Mouse (Mus musculus): ENCODE measurements around the gene Cfap161.

The Cfap161 gene

GRCm38 (mm10) chr7:83794705-83795104, at the start of gene Cfap161:
Cfap161 (minus strand) TSS chr7:83794880.
- DNase-seq (ENCODE audit: low spot score) = no peak

GRCm38 (mm10) chr7:83842486-83843259, 48.0 kb upstream of the Cfap161 start:
- DNase-seq (ENCODE audit: low spot score) = no peak

GRCm38 (mm10) chr7:83840076-83840475, 45.4 kb upstream of the Cfap161 start:
- no peak for DNase-seq (ENCODE audit: low spot score)

GRCm38 (mm10) chr7:83838525-83839224, 44.0 kb upstream of the Cfap161 start:
- no peak for DNase-seq (ENCODE audit: low spot score)

GRCm38 (mm10) chr7:83829355-83829754, 34.7 kb upstream of the Cfap161 start:
- no peak for DNase-seq (ENCODE audit: low spot score)

GRCm38 (mm10) chr7:83827402-83828076, 32.9 kb upstream of the Cfap161 start:
- no peak for DNase-seq (ENCODE audit: low spot score)

- no peak for DNase-seq (ENCODE audit: low spot score)
Observed at GRCm38 (mm10) chr7:83826808-83827207, 32.1 kb upstream of the Cfap161 start.

GRCm38 (mm10) chr7:83821951-83822350, 27.3 kb upstream of the Cfap161 start:
- DNase-seq (ENCODE audit: low spot score) = no peak

GRCm38 (mm10) chr7:83816886-83817285, 22.2 kb upstream of the Cfap161 start:
- DNase-seq (ENCODE audit: low spot score) = no peak

GRCm38 (mm10) chr7:83815646-83816045, 21.0 kb upstream of the Cfap161 start:
- DNase-seq (ENCODE audit: low spot score) = no peak

GRCm38 (mm10) chr7:83813993-83814392, 19.3 kb upstream of the Cfap161 start:
- peak; percentile 11 for DNase-seq (ENCODE audit: low spot score)

GRCm38 (mm10) chr7:83813465-83813864, 18.8 kb upstream of the Cfap161 start:
- DNase-seq (ENCODE audit: low spot score) = no peak

GRCm38 (mm10) chr7:83813016-83813415, 18.3 kb upstream of the Cfap161 start:
- no peak for DNase-seq (ENCODE audit: low spot score)

- DNase-seq (ENCODE audit: low spot score) = no peak
Observed at GRCm38 (mm10) chr7:83812581-83812980, 17.9 kb upstream of the Cfap161 start.

GRCm38 (mm10) chr7:83811916-83812315, 17.2 kb upstream of the Cfap161 start:
- DNase-seq (ENCODE audit: low spot score) = no peak

GRCm38 (mm10) chr7:83811461-83811860, 16.8 kb upstream of the Cfap161 start:
- no peak for DNase-seq (ENCODE audit: low spot score)

- no peak for DNase-seq (ENCODE audit: low spot score)
Observed at GRCm38 (mm10) chr7:83810141-83811100, 15.7 kb upstream of the Cfap161 start.

GRCm38 (mm10) chr7:83809715-83810114, 15.0 kb upstream of the Cfap161 start:
- DNase-seq (ENCODE audit: low spot score) = no peak

- no peak for DNase-seq (ENCODE audit: low spot score)
Observed at GRCm38 (mm10) chr7:83809060-83809459, 14.4 kb upstream of the Cfap161 start.

- no peak for DNase-seq (ENCODE audit: low spot score)
Observed at GRCm38 (mm10) chr7:83806934-83807333, 12.3 kb upstream of the Cfap161 start.

- no peak for DNase-seq (ENCODE audit: low spot score)
Observed at GRCm38 (mm10) chr7:83803777-83804176, 9.1 kb upstream of the Cfap161 start.

- peak; percentile 25 for DNase-seq (ENCODE audit: low spot score)
Observed at GRCm38 (mm10) chr7:83802509-83802908, 7.8 kb upstream of the Cfap161 start.

Data from MN1 (cell line).